Mouse (Mus musculus): ENCODE results near the gene Eps8l3.
A peak's percentile ranks its signal among the peaks of the same experiment; 100 is the strongest.

Eps8l3 gene

GRCm38 (mm10) chr3:107877005-107877404, at the start of gene Eps8l3:
Eps8l3 (plus strand) TSS chr3:107877229.
- DNase-seq (ENCODE audit: low spot score): no peak

GRCm38 (mm10) chr3:107827873-107828405, 49.1 kb upstream of the Eps8l3 start:
- DNase-seq (ENCODE audit: low spot score): no peak

GRCm38 (mm10) chr3:107828518-107828917, 48.5 kb upstream of the Eps8l3 start:
- DNase-seq (ENCODE audit: low spot score): no peak

- no peak for DNase-seq (ENCODE audit: low spot score)
These were observed 48.0 kb upstream of the Eps8l3 start for GRCm38 (mm10) chr3:107828997-107829396.

GRCm38 (mm10) chr3:107829625-107830024, 47.4 kb upstream of the Eps8l3 start:
- DNase-seq (ENCODE audit: low spot score): no peak

DNA sequence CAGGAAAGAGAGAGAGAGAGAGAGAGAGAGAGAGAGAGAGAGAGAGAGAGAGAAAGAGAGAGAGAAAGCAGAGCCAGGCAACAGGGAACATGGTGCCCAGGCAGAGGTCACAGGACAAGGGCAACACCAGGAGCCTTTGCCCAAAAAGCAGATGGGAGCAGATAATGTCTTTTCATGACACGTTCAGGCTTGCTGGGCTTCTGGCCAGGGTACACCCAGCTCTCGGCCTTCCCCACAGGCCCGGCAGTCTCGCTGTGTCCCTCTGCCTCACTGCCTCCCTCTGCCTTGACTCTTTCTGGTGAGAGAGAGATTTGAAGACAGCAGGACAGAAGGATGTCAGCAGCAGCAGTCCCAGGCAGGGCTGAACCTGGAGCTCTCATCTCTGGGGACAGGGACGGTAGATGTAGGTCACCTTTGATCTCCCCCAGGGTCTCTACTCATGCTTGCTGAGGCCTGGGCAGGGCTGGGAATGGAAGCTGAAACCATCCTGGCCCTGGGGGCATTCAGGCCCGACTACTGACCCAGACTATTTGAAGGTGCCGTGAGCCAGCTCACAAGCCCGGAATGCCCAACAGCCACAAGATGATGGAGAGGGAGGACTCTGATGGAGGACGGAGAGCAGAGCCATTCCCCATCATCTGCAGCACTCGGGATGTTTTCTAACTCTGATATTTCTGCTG, 45.0 kb upstream of the Eps8l3 start:
- peak; percentile 58 for DNase-seq (ENCODE audit: low spot score)

GRCm38 (mm10) chr3:107832645-107833044, 44.4 kb upstream of the Eps8l3 start:
- DNase-seq (ENCODE audit: low spot score): no peak

GRCm38 (mm10) chr3:107833370-107833769, 43.7 kb upstream of the Eps8l3 start:
- DNase-seq (ENCODE audit: low spot score): no peak

DNA sequence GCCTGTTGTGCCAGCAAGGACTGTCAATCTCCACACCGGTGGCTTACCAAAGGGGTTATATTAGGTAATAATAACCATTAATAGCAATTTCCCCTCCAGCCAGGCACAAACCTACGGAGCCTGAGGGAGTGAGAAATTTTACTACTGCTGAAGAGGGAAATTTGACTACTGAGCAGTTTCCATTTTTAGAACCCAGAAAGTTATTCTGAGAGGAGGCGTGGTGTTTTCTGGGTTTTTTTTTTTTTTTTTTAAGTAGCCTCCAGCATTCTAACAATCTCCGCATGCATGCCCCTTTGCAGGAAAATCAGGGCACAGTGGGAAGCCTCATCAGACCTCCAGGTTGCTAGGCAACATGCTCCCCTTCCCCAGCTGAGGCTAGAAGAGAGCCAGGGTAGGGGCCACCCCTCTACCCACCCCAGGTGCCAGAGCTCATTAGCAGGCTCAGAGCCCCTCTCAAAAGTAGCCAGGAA, 43.1 kb upstream of the Eps8l3 start:
- no peak for DNase-seq (ENCODE audit: low spot score)

DNA sequence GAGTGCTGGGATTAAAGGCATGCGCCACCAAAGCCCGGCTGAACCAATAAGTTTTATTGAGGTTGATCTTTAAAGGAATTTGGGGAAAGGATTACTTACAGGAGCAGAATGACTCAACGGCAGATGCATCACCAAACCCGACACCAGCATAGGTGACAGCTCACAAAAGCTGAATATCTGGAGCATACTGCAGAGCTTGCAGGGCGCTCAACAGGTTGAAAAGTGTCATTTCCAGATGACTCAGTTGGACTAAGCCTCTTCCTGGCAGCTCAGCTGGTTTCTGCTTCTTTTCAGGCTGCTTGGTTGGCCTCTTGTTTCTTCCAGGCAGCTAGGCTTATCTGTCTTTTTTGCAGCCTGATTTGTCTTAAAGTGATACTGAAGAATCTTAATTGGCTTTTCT, 41.7 kb upstream of the Eps8l3 start:
- DNase-seq (ENCODE audit: low spot score): no peak

- DNase-seq (ENCODE audit: low spot score): no peak
These were observed 37.2 kb upstream of the Eps8l3 start for GRCm38 (mm10) chr3:107839855-107840254.

- no peak for DNase-seq (ENCODE audit: low spot score)
These were observed 36.2 kb upstream of the Eps8l3 start for GRCm38 (mm10) chr3:107840855-107841254.

DNA sequence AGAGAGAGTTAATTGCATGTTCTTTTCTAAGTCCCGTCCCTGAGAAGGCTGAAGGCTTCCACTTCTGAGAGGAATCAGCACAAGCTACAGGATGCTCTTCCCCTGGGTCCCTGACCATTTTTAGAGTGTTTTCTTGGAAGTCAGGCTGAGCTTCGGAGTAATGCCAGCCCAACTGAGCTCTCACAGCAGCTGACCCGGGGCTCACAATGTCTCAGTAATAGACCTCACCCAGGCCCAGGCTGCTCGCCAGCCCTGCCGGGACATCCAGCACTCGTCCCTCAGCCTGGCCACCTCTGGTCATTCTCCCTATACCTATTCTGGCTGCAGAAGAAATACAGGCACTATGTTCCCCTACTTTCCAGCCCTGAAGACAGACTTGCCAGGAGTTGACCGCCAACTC, 35.7 kb upstream of the Eps8l3 start:
- peak; percentile 45 for DNase-seq (ENCODE audit: low spot score)

GRCm38 (mm10) chr3:107843406-107843805, 33.6 kb upstream of the Eps8l3 start:
- DNase-seq (ENCODE audit: low spot score): no peak

DNA sequence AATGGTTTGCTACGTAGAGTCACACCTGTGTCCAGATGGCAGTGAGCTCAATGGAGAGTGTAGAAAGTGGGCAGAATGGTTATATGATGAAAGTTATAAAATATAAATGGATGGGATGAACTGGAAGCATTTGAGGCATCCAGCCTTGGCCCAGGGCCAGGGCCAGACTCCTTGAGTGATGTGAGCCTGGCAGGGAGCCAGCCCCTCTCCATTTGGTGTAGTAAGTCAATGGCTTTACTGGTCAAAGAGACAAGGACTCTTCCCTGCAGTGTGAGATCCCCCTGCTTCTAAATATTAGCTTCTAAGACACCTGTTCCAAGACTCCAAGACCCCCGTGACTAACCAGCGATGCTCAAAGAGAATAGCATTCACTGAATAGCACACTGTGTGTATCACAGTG, 33.0 kb upstream of the Eps8l3 start:
- DNase-seq (ENCODE audit: low spot score): no peak

DNA sequence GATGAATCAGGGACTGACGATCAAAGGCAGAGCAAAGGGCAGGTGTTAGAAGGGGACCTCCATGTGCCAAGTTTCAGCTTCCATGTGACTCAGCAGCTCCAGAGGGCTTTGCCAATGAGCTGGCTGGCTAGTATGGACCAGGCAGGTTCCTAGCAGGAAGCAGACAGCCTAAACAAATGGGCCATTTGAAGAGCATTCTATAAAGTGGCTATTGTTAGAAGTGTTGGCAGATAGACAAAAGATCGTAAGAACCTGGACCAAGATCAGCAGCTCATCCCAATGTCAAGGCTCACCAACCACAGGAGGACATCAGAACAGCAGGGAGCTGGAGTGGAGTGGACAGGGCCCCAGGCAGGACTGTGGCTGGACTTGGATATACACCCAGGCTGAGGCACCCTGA, 32.5 kb upstream of the Eps8l3 start:
- no peak for DNase-seq (ENCODE audit: low spot score)

DNA sequence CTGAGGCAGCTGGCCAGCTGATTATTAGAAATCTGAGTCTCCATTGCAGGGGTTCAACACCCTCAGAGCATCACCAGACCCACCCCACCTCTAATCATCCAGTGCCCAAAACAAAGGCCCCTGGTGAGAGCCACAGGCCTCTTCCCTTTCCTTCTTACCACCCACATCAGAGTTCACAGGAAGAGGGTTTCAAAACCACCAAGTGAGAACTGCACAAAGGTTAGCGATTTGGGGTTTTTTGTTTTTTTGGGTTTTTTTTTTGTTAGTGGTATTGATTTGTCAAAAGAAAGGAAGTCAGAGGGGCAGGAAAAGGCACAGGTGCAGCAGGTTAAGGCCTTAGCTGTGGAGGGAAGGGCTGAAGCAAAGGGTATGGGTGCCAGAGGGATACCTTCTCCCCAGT, 30.9 kb upstream of the Eps8l3 start:
- no peak for DNase-seq (ENCODE audit: low spot score)

- no peak for DNase-seq (ENCODE audit: low spot score)
These were observed 30.2 kb upstream of the Eps8l3 start for GRCm38 (mm10) chr3:107846835-107847234.

- DNase-seq (ENCODE audit: low spot score): no peak
These were observed 28.9 kb upstream of the Eps8l3 start for GRCm38 (mm10) chr3:107848126-107848525.

GRCm38 (mm10) chr3:107849000-107849692, 27.9 kb upstream of the Eps8l3 start:
- no peak for DNase-seq (ENCODE audit: low spot score)

- DNase-seq (ENCODE audit: low spot score): no peak
These were observed 27.4 kb upstream of the Eps8l3 start for GRCm38 (mm10) chr3:107849693-107850031.

DNA sequence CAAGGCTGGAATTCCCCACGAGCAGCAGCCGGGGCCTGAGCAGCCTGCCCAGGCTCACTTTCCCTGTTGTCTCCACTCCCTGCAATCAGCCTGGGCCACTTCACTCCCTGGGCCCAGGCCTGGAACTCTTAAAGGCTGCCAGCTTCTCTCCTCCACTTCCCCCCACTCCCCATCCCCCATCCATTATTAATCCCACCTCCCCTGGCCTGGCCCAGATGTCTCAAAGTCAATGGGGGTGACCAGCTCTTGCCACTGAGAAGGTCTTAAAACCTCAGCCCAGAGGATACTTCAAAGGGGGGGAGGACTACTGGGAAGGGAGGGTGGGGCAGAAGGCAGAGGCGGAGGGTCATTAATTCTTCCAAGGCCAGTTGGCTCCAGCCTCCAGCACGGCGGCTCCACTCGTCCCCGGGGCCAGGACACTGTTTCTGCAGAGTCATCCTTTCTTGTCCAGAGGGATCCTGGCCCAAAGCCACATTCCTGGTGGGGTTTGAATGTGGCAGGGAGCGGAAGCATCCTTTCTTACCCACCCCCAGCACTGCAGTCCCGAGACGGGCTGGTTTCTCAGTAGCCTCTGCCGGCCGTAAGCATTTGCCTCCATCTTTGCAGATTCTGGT, 26.5 kb upstream of the Eps8l3 start:
- peak; percentile 71 for DNase-seq (ENCODE audit: low spot score)

DNA sequence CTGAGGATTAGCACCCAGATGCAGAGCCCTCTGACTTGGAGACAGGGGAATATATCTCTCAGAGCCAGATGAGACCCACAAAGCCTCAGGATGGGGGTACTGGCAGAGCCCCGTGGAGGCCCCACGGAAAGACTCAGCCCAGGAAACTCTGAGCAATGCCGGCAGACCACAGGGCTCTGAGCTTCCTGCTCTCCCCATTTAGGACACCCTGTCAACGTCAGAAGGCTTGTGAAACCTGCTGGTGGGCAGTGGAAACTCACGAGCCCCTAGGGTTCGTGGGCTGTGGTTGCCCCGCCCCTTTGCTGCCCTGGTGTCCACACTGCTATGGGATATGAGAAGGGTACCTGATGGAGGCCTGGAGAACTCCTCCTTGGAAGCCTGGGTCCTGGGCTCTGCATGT, 24.2 kb upstream of the Eps8l3 start:
- DNase-seq (ENCODE audit: low spot score): no peak

Measured in testis, postnatal 14 days (tissue).